Mouse (Mus musculus): ENCODE results near the gene Atp13a3. TPM values are rescaled to one million over a fixed set of nuclear protein-coding genes. Genes with fewer than 3 reads are reported as not detected.
"Not testable (repeated sequence)": the region's sequence is repeated elsewhere in the genome, so short reads cannot be mapped to it uniquely, and the experiment has no call there.

The Atp13a3 gene
- polyA plus RNA-seq (2015; fragmentation: Nextera tagmentation; extraction: Ambion mirVana): 7.2 and 7.8 TPM in 2 replicates

- H3K27me3 ChIP-seq (ENCODE audit: control insufficient read depth, insufficient read depth, low read length): 0 out of 2 replicates have a peak, but pooled peaks cover 2% of the 10 kb centered on the region
Observed at GRCm38 (mm10) chr16:30405925-30406670, at the start of gene Atp13a3. TSS of gene Atp13a3 (minus strand) at chr16:30405975.

DNA sequence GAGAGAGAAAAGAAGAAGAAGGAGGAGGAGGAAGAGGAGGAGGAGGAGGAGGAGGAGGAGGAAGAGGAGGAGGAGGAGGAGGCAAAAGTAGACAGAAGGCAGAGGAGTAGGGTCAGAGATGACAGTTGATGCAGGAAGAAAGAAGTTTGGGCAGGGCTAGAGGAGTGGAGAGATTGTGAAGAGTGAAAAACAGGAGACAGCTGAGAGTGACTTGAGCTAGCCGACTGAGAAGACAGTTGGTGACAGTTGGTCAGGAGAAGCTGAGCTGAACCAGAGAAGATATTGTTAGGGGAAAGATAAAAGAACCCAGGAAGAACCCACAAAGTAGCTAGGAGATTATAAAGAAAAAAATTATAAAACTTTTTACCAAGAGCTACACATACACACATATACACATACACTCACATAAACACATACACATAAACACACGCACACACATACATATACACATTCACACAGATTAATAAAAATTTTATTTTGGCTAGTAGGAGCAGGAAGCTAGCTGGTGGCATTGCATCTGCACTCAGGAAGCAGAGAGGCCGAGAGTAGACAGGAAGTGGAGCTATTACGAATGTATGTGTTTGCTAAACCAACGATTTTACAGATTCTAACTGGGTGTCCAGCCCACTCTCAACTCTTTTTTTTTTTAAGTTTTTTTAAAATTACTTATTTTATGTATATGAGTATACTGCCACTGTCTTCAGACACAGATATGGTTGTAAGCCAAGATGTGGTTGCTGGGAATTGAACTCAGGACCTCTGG lies 47.6 kb upstream of the Atp13a3 start:
- no peaks in the 10 kb centered on the region for H3K9me3 ChIP-seq (replicated peaks; ENCODE audit: control insufficient read depth, low read length)
- WGBS: 52% methylated on average over 5 of the region's 5 CpGs
- no peaks in the 10 kb centered on the region for H3K27me3 ChIP-seq (ENCODE audit: control insufficient read depth, insufficient read depth, low read length)
- ATAC-seq (replicated peaks; ENCODE audit: extremely low read depth, insufficient read depth, low FRiP score): peak; percentile 41
- H3K4me2 ChIP-seq (ENCODE audit: low read depth, low read length): no peak overlapping the region
- H3K27ac ChIP-seq (ENCODE audit: low read length): peak overlapping the region; percentile 39; the same call in 1 of the 2 replicates
- no peaks in the 10 kb centered on the region for H3K4me1 ChIP-seq (ENCODE audit: control insufficient read depth, insufficient read depth, low read length)
- no peak overlapping the region for H3K4me3 ChIP-seq (ENCODE audit: low read length)
- H3K9ac ChIP-seq (ENCODE audit: low read length): no peak overlapping the region
- no peaks in the 10 kb centered on the region for H3K36me3 ChIP-seq (ENCODE audit: control insufficient read depth, insufficient read depth)

More at GRCm38 (mm10) chr16:30405925-30406670, at the start of gene Atp13a3:
- no peak for ATAC-seq (replicated peaks; ENCODE audit: extremely low read depth, insufficient read depth, low FRiP score)
- Histone ChIP-seq H3K4me1 (ENCODE audit: control insufficient read depth, insufficient read depth, low read length) (no peaks in the 10 kb centered on the region), H3K9me3 (replicated peaks; ENCODE audit: control insufficient read depth, low read length) (no peaks in the 10 kb centered on the region), H3K27ac (ENCODE audit: low read length) (no peak within 1 kb of the TSS), H3K9ac (ENCODE audit: low read length) (no peak within 1 kb of the TSS), H3K4me2 (ENCODE audit: low read depth, low read length) (no peak within 1 kb of the TSS), H3K4me3 (ENCODE audit: low read length) (no peak within 1 kb of the TSS), H3K36me3 (ENCODE audit: control insufficient read depth, insufficient read depth) (no peaks in the 10 kb centered on the region)
- WGBS: 70% methylated on average over 11 of the region's 11 CpGs

GRCm38 (mm10) chr16:30451174-30451573 lies 45.4 kb upstream of the Atp13a3 start:
- not testable (repeated sequence) for H3K36me3 ChIP-seq (ENCODE audit: control insufficient read depth, insufficient read depth); H3K9me3 ChIP-seq (replicated peaks; ENCODE audit: control insufficient read depth, low read length); ATAC-seq (replicated peaks; ENCODE audit: extremely low read depth, insufficient read depth, low FRiP score); H3K4me3 ChIP-seq (ENCODE audit: low read length); H3K27me3 ChIP-seq (ENCODE audit: control insufficient read depth, insufficient read depth, low read length); H3K4me2 ChIP-seq (ENCODE audit: low read depth, low read length); H3K9ac ChIP-seq (ENCODE audit: low read length); H3K4me1 ChIP-seq (ENCODE audit: control insufficient read depth, insufficient read depth, low read length); H3K27ac ChIP-seq (ENCODE audit: low read length)
- 92% methylated on average over 2 of the region's 2 CpGs for WGBS

GRCm38 (mm10) chr16:30449017-30449416 lies 43.2 kb upstream of the Atp13a3 start:
- no peaks in the 10 kb centered on the region for H3K36me3 ChIP-seq (ENCODE audit: control insufficient read depth, insufficient read depth)
- no peak overlapping the region for H3K4me2 ChIP-seq (ENCODE audit: low read depth, low read length)
- ATAC-seq (replicated peaks; ENCODE audit: extremely low read depth, insufficient read depth, low FRiP score): no peak
- 81% methylated on average over 1 of the region's 1 CpGs for WGBS
- no peak overlapping the region for H3K27ac ChIP-seq (ENCODE audit: low read length)
- no peaks in the 10 kb centered on the region for H3K27me3 ChIP-seq (ENCODE audit: control insufficient read depth, insufficient read depth, low read length)
- no peak overlapping the region for H3K4me3 ChIP-seq (ENCODE audit: low read length)
- no peak overlapping the region for H3K9ac ChIP-seq (ENCODE audit: low read length)
- H3K4me1 ChIP-seq (ENCODE audit: control insufficient read depth, insufficient read depth, low read length): 0 out of 2 replicates have a peak, but pooled peaks cover 2% of the 10 kb centered on the region
- H3K9me3 ChIP-seq (replicated peaks; ENCODE audit: control insufficient read depth, low read length): no peaks in the 10 kb centered on the region

GRCm38 (mm10) chr16:30448169-30448568 lies 42.4 kb upstream of the Atp13a3 start:
- 55% methylated on average over 3 of the region's 3 CpGs for WGBS
- no peak for ATAC-seq (replicated peaks; ENCODE audit: extremely low read depth, insufficient read depth, low FRiP score)

GRCm38 (mm10) chr16:30447642-30448041 lies 41.9 kb upstream of the Atp13a3 start:
- no peaks in the 10 kb centered on the region for H3K36me3 ChIP-seq (ENCODE audit: control insufficient read depth, insufficient read depth)
- H3K4me3 ChIP-seq (ENCODE audit: low read length): no peak overlapping the region
- WGBS: 34% methylated on average over 4 of the region's 4 CpGs
- peak overlapping the region; percentile 35 for H3K27ac ChIP-seq (ENCODE audit: low read length)
- no peak overlapping the region; the same call in 1 of the 2 replicates for H3K9ac ChIP-seq (ENCODE audit: low read length)
- H3K4me2 ChIP-seq (ENCODE audit: low read depth, low read length): no peak overlapping the region
- H3K9me3 ChIP-seq (replicated peaks; ENCODE audit: control insufficient read depth, low read length): no peaks in the 10 kb centered on the region
- H3K4me1 ChIP-seq (ENCODE audit: control insufficient read depth, insufficient read depth, low read length): 0 out of 2 replicates have a peak, but pooled peaks cover 5% of the 10 kb centered on the region
- no peaks in the 10 kb centered on the region for H3K27me3 ChIP-seq (ENCODE audit: control insufficient read depth, insufficient read depth, low read length)
- ATAC-seq (replicated peaks; ENCODE audit: extremely low read depth, insufficient read depth, low FRiP score): no peak

More at GRCm38 (mm10) chr16:30448169-30448568, 42.4 kb upstream of the Atp13a3 start:
- Histone ChIP-seq H3K27ac (ENCODE audit: low read length) (no peak overlapping the region), H3K9ac (ENCODE audit: low read length) (no peak overlapping the region), H3K9me3 (replicated peaks; ENCODE audit: control insufficient read depth, low read length) (no peaks in the 10 kb centered on the region), H3K4me2 (ENCODE audit: low read depth, low read length) (no peak overlapping the region), H3K27me3 (ENCODE audit: control insufficient read depth, insufficient read depth, low read length) (no peaks in the 10 kb centered on the region), H3K36me3 (ENCODE audit: control insufficient read depth, insufficient read depth) (no peaks in the 10 kb centered on the region), H3K4me3 (ENCODE audit: low read length) (no peak overlapping the region), H3K4me1 (ENCODE audit: control insufficient read depth, insufficient read depth, low read length) (0 out of 2 replicates have a peak, but pooled peaks cover 5% of the 10 kb centered on the region)

DNA sequence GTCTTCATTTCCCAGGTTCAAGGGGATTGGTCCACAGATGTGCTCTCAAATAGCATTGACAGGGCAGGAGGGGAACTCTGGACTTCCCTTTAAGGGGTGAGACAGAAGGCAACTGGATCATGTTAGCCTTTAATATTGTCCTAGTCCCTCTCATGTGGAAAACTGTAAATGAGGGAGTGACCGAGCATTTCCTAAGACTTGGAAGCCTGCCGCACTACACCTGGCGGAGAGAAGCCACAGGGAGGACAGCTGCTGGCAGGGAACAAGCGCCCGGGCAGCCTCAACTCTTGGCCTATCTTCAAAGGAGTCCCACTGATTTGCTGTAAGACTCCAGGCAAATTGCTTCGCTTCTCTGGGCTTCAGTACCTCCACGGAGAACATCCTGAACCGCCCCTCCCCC lies 37.6 kb upstream of the Atp13a3 start:
- H3K9me3 ChIP-seq (replicated peaks; ENCODE audit: control insufficient read depth, low read length): no peaks in the 10 kb centered on the region
- WGBS: 62% methylated on average over 8 of the region's 8 CpGs
- no peak overlapping the region for H3K27ac ChIP-seq (ENCODE audit: low read length)
- H3K4me1 ChIP-seq (ENCODE audit: control insufficient read depth, insufficient read depth, low read length): peaks cover 12% of the 10 kb centered on the region
- H3K4me2 ChIP-seq (ENCODE audit: low read depth, low read length): no peak overlapping the region
- H3K4me3 ChIP-seq (ENCODE audit: low read length): no peak overlapping the region
- no peak for ATAC-seq (replicated peaks; ENCODE audit: extremely low read depth, insufficient read depth, low FRiP score)
- no peaks in the 10 kb centered on the region for H3K27me3 ChIP-seq (ENCODE audit: control insufficient read depth, insufficient read depth, low read length)
- no peaks in the 10 kb centered on the region for H3K36me3 ChIP-seq (ENCODE audit: control insufficient read depth, insufficient read depth)
- no peak overlapping the region for H3K9ac ChIP-seq (ENCODE audit: low read length)

GRCm38 (mm10) chr16:30442451-30442850 lies 36.7 kb upstream of the Atp13a3 start:
- 78% methylated on average over 2 of the region's 2 CpGs for WGBS
- H3K4me2 ChIP-seq (ENCODE audit: low read depth, low read length): no peak overlapping the region
- H3K9me3 ChIP-seq (replicated peaks; ENCODE audit: control insufficient read depth, low read length): no peaks in the 10 kb centered on the region
- no peaks in the 10 kb centered on the region for H3K36me3 ChIP-seq (ENCODE audit: control insufficient read depth, insufficient read depth)
- H3K27me3 ChIP-seq (ENCODE audit: control insufficient read depth, insufficient read depth, low read length): no peaks in the 10 kb centered on the region
- H3K27ac ChIP-seq (ENCODE audit: low read length): no peak overlapping the region
- H3K9ac ChIP-seq (ENCODE audit: low read length): no peak overlapping the region
- H3K4me3 ChIP-seq (ENCODE audit: low read length): no peak overlapping the region
- H3K4me1 ChIP-seq (ENCODE audit: control insufficient read depth, insufficient read depth, low read length): peaks cover 9% of the 10 kb centered on the region
- no peak for ATAC-seq (replicated peaks; ENCODE audit: extremely low read depth, insufficient read depth, low FRiP score)

DNA sequence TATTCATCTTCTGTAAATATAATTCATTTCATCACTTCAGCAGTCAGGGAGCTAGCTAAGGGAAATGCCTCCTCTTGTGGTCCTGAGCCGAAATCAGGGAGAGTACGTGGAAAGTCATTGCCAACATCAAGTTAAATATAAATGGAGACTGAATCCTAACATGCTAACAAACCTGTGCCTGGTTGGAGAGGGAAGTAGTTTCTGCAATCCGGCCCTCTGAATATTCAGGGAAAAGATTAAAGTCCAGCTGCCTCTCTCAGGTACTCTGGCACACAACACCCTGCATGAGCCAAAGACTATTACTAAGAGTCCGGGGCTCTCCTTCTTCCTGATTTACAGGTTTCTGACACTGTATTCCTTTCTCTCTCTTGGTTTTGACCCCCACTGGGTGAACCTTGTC lies 35.6 kb upstream of the Atp13a3 start:
- Histone ChIP-seq H3K9me3 (replicated peaks; ENCODE audit: control insufficient read depth, low read length) (no peaks in the 10 kb centered on the region), H3K27ac (ENCODE audit: low read length) (no peak overlapping the region), H3K9ac (ENCODE audit: low read length) (no peak overlapping the region), H3K27me3 (ENCODE audit: control insufficient read depth, insufficient read depth, low read length) (no peaks in the 10 kb centered on the region), H3K4me2 (ENCODE audit: low read depth, low read length) (no peak overlapping the region), H3K4me1 (ENCODE audit: control insufficient read depth, insufficient read depth, low read length) (peaks cover 9% of the 10 kb centered on the region), H3K36me3 (ENCODE audit: control insufficient read depth, insufficient read depth) (no peaks in the 10 kb centered on the region), H3K4me3 (ENCODE audit: low read length) (no peak overlapping the region)
- 79% methylated on average over 4 of the region's 4 CpGs for WGBS
- no peak for ATAC-seq (replicated peaks; ENCODE audit: extremely low read depth, insufficient read depth, low FRiP score)

Measured in heart, embryonic 16.5 days (tissue).